Mouse (Mus musculus) olfactory bulb, adult 2 months (tissue): ENCODE results near the gene Wscd2. TPM values are rescaled to one million over a fixed set of nuclear protein-coding genes. Genes with fewer than 3 reads are reported as not detected.

ENCODE experiments used
- H3K27ac ChIP-seq: fragments of 200-500 bp; 2 replicates; pipeline ENCODE4 v1.5.1; 2012; ENCODE audit warnings: low read depth, low read length; ENCODE audit not compliant: insufficient read depth
- H3K4me1 ChIP-seq: fragments of 200-500 bp; 2 replicates; pipeline ENCODE4 v1.6.1; 2012; ENCODE audit warnings: low read length; ENCODE audit not compliant: control insufficient read depth, insufficient read depth
- H3K4me3 ChIP-seq: fragments of 200-500 bp; 2 replicates; pipeline ENCODE4 v1.5.1; 2012; ENCODE audit warnings: mild to moderate bottlenecking, low read depth, low read length, moderate library complexity; ENCODE audit not compliant: insufficient read depth
- CTCF ChIP-seq: fragments of 200-500 bp; IDR thresholded peaks from 2 replicates; pipeline ENCODE4 v1.5.1; 2012; ENCODE audit warnings: low read depth, mild to moderate bottlenecking, low read length, moderate library complexity; ENCODE audit not compliant: insufficient read depth
- POLR2A ChIP-seq: fragments of 200-500 bp; IDR thresholded peaks from 2 replicates; pipeline ENCODE4 v1.6.1; 2012; ENCODE audit warnings: mild to moderate bottlenecking, low read depth, low read length, moderate library complexity; ENCODE audit not compliant: insufficient read depth
- WGBS: fragments of 180-500 bp; shearing (Covaris S2); methylation state at CpG from one replicate; pipeline ENCODE4 v1.1.7; 2018; 5-methylcytosine and 5-hydroxymethylcytosine counted together
- polyA plus RNA-seq: library from polyadenylated mRNA; stranded (reverse); fragments of >200 nt; gene quantifications from 2 replicates; pipeline ENCODE4 v1.2.4, GENCODE M21; 2012; ENCODE audit warnings: low replicate concordance; ENCODE audit not compliant: missing spikeins, insufficient read depth, insufficient read length

The Wscd2 gene
- polyA plus RNA-seq, 1 experiment, result not detected

DNA sequence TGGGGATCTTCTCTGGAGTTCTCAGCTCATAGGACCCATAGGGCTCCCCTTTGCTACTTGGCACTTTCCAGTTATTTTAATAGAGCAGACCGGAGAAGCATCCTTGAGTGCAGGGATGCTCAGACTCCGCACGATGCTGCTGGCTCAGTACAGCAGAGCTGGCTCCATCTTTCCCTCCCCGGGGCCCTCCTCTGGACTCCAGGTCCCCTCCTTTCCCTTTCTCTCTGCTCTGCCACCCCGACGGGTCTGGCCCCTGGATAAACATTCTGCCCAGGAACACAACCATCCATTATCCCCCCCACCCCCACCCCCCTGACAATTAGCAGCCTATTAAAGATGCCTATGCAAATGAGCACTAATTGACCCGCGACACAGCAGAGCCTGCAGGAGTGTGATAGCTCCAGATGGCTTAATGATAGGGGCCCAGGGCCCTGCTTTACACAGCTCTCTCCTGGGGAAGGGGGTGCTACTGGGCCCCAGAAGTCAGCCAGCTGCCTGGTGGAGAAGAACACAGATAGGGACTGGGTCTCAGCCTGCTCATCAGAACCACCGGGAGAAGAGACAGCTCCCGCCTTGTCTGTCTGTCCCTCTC, 52.8 kb downstream of the Wscd2 start:
- 11% methylated on average over 10 of the region's 10 CpGs for WGBS
- Histone ChIP-seq H3K4me1 (peaks cover 64% of the 10 kb centered on the region), H3K4me3 (no peak overlapping the region), H3K27ac (peak overlapping the region; percentile 31; the same call in 1 of the 2 replicates)
- TF ChIP-seq CTCF (no peak), POLR2A (no peak)

DNA sequence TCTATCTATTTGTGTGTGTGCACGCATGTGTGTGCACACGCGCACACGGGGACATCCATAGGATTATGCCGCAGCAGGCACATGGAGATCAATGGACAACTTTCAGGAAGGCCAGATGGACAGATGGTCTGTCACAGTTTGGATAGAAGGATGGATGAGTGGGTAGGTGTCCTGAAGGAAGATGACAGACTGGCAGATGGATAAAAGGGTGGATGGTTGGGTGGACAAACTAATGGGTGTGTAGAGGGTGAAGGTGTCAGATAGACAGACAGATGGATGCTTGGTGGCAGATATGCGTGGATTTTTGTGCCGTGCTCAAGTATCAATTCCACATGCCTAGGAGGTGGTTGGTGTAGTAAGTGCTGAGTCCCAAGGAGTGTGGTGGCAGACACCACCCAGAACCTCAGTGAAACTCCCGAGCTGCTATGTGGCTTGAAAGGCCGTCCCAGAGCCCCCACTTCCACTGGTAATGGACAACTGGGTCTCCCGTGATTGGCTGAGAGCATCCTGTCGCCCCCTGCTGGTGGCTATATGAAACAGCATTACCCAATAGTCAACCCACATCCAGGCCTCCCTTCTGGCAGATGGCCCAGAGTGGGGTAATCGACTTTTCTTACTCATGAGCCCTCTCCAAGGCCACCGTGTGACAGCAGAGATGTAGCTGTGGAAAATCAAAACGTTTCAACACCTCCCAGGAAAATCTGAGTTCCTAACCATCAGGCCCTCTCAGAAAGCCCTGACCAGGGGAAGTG, 58.0 kb downstream of the Wscd2 start:
- no peak for TF ChIP-seq POLR2A
- peak; percentile 70 for TF ChIP-seq CTCF
- Histone ChIP-seq H3K27ac (no peak overlapping the region), H3K4me1 (peaks cover 27% of the 10 kb centered on the region), H3K4me3 (no peak overlapping the region)
- 55% methylated on average over 14 of the region's 14 CpGs for WGBS

DNA sequence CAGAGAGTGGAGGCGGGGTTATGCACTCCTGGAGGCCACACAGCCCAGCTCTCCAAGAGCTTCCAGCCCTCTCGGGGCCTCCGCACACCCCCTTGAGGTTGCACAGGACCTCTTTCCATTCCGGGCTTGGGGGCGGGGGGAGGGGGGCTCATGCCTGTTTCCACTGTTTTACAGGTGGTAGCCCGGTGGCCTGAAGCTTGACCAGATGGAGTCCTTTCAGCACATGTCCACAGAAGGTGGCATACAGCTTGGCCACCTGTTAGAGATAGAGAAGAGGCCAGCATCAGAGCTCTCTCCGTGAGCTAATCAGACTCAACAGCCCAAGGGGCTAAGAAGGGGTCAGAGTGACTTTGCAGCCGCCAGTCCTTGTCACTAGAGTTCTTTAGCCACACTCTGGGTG, 60.1 kb downstream of the Wscd2 start:
- TF ChIP-seq POLR2A (no peak), CTCF (no peak)
- no peak overlapping the region for H3K27ac ChIP-seq
- no peak overlapping the region for H3K4me3 ChIP-seq
- peaks cover 21% of the 10 kb centered on the region; the same call in 1 of the 2 replicates for H3K4me1 ChIP-seq
- WGBS, result 82% methylated on average over 8 of the region's 8 CpGs

DNA sequence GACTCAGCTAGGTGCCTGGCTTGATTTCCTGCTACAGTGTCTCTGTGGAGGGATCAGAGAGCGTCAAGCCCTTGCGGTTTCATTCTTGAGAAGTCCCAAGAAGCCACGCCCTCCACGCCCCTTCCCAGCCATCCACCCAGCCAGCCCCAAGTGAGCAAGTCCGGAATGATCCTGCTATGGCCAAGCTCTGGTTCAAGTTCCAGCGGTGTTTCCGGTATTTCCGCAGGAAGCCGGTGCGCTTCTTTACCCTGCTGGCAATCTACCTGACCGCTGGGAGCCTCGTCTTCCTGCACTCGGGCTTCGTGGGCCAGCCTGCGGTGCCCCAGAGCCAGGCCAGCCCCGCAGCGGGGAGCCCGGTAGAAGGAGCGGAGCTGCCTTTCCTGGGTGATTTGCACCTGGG, 60.6 kb downstream of the Wscd2 start:
- Histone ChIP-seq H3K27ac (no peak overlapping the region), H3K4me1 (peaks cover 16% of the 10 kb centered on the region; the same call in 1 of the 2 replicates), H3K4me3 (no peak overlapping the region)
- whole genome bisulfite sequencing, result 67% methylated on average over 19 of the region's 19 CpGs
- TF ChIP-seq CTCF (no peak), POLR2A (no peak)

DNA sequence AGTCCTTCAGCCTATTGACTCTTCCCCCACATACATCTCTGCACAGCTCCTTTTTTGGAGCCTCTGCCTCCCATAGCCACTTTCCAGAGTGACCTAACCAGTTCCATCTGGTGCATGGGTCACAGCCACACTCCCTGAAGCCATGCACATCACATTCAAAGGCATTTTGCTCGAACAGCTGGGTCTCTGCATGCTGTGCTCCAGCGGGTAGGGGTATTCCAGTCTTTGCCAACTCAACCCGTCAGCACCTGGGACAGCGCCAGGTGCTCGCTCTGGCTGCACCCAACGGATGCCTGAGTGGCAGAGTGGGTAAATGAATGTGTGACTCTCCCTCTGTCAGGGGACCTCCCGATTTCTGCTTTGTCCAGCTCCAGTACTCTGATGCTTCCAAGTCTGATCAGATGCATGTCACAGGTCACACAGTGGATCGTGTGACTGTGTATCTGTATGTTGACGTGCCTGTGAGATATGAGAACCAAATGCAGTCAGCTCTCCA, 63.3 kb downstream of the Wscd2 start:
- WGBS, result 48% methylated on average over 9 of the region's 9 CpGs

DNA sequence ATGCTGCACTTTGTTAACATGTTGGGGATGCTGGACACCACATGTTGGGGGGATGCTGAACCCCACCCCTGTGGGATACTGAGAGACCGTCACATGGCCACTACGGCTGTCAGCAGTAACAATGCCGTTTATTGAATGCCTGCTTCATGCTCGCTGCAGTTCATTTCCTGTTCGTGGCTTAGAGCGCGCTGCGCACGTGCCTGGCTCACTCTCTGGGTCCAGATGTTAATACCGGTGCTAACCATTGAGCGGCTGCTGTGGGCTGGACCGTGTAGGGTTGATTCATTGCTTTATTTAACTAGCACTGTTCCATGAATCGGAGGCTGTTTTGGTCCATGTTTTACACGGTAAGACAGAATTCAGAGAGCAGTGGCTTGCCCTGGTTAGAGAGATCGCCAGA, 64.0 kb downstream of the Wscd2 start:
- TF ChIP-seq CTCF, result no peak
- no peak for TF ChIP-seq POLR2A

More for the DNA sequence above, 63.3 kb downstream of the Wscd2 start:
- peaks cover 13% of the 10 kb centered on the region; the same call in 1 of the 2 replicates for H3K4me1 ChIP-seq
- H3K27ac ChIP-seq, result no peak overlapping the region
- TF ChIP-seq CTCF (no peak), POLR2A (no peak)
- H3K4me3 ChIP-seq, result no peak overlapping the region

DNA sequence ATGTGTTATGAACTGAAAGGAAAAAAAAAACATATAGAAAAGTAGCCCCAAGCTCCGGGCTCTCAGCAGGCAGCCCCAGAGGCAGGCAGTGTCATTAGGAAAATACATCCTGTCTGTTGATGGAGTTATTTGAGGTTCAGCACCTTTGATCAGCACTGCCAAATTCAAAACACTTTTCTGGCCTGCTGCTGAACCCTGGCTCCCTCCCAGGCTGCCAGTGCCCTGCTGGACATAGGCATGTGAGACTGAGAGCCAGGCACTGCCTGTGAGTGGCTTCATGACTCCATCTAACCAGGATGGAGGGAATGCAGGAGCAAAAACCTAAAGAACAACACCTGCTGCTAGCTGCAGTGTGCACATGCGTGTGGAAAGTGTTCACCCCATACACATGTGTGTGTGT, 64.4 kb downstream of the Wscd2 start:
- TF ChIP-seq CTCF, result no peak
- TF ChIP-seq POLR2A, result no peak
- H3K27ac ChIP-seq, result no peak overlapping the region
- no peak overlapping the region for H3K4me3 ChIP-seq
- peaks cover 13% of the 10 kb centered on the region; the same call in 1 of the 2 replicates for H3K4me1 ChIP-seq
- WGBS, result 83% methylated on average over 2 of the region's 2 CpGs

More for the DNA sequence above, 64.0 kb downstream of the Wscd2 start:
- Histone ChIP-seq H3K4me1 (peaks cover 13% of the 10 kb centered on the region; the same call in 1 of the 2 replicates), H3K4me3 (no peak overlapping the region), H3K27ac (no peak overlapping the region)
- WGBS, result 63% methylated on average over 15 of the region's 15 CpGs

DNA sequence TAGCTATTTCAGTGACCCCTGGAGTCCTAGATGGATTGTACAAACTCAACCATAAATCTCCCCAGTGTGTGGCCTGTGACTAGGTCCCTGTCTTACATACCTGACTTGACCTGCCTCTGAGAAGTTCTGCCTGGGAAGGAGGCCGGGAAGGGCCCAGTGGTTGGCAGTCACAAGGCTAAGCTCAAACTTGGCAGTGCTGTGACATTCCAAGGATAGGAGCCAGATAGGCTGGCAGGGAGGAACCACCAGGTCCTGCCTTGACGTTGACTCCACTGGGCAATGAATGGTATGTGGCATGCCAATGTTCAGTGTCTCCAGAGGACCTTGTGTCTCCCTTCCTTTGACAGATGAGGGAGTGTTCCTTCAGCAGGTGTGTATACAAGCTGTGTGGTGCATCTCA, 65.6 kb downstream of the Wscd2 start:
- Histone ChIP-seq H3K4me3 (no peak overlapping the region), H3K4me1 (peaks cover 13% of the 10 kb centered on the region; the same call in 1 of the 2 replicates), H3K27ac (no peak overlapping the region)
- WGBS, result 78% methylated on average over 2 of the region's 2 CpGs
- TF ChIP-seq CTCF, result no peak
- TF ChIP-seq POLR2A, result no peak

DNA sequence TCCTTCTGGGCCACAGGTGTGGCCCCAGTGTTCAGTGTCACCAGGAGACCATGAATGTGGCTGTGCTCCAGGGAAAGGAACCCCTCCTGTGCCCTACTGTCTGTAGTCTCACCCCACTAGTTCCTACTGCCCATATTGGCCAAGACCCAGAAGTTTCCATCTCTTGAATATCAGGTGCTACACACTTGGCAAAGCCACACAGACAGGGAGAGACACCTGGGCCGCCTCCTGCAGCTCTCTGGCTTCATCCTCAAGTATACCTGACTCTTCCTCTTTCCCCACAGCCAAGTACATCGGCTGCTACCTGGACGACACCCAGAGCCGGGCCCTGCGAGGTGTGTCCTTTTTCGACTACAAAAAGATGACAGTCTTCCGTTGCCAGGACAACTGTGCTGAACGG, 67.9 kb downstream of the Wscd2 start:
- 96% methylated on average over 8 of the region's 8 CpGs for WGBS
- TF ChIP-seq POLR2A (no peak), CTCF (no peak)
- H3K27ac ChIP-seq, result no peak overlapping the region
- no peak overlapping the region for H3K4me3 ChIP-seq
- H3K4me1 ChIP-seq, result peaks cover 9% of the 10 kb centered on the region; the same call in 1 of the 2 replicates
